Mouse (Mus musculus): ENCODE measurements around the gene Zxdb.

DNA sequence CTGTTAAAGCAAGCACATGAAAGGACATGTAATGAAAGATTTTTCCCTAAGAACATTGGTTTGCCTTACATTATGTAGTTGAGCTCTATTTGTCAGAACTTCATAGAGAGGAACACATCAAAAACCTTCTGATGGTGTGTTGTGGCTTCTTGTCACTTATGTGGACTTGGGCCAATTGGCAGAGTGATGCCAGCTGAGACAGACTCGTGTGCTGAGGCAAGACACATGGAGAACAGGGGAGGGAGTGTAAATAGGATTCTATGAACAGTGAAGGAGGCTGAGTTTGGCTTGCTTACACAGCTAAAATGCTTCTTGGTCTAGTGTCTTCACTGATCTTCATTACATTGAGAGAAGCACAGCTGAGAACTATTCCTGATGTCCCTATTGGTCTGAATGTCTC is 35.6 kb downstream of the Zxdb start:
- no peak for TF ChIP-seq CTCF (IDR thresholded peaks at IDR 0.05; ENCODE audit: low read depth)
- TF ChIP-seq EP300 (IDR thresholded peaks at IDR 0.05; ENCODE audit: low read depth) = no peak
